Comparison of ENCODE assay signal across 13 mouse cellular contexts in the genomic region with DNA sequence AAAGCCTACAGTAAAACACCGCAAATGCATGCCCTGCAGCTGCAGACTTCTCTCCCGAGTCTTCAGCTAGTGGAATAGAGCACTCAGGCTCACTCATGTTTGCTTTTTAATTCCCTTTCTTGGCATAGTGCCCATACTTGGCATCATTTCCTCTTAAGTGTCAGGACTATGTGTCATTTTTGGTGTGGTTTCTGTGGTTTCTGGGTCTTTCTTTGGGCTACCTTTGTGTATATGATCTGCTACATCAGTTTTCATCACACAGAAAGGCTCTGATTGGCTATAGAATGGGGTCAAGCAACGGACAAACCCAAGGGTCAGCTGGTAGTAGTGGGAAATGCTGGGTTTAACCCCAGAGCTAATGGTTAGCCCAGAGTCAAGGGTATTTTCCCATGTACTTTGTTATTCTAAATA.
DNase-seq lines count a peak whose midpoint lies in the region; ATAC-seq lines count a peak whose summit lies in the region.
"Had no signal": no experiment of that assay in that cellular context is flagged by ENCODE, and none has a peak within 500 bp of the region (broad histone marks: within the 10 kb centered on the region; RNA-seq: fewer than 3 reads in every experiment).

No protein-coding gene starts in this region.

- H3K4me3 ChIP-seq in forebrain, embryonic 13.5 days: no peak overlapping the region
- H3K4me3 ChIP-seq in forebrain, embryonic 10.5 days: no peak overlapping the region
- H3K4me3 ChIP-seq in midbrain, embryonic 16.5 days (ENCODE audit: low read depth, low read length): no peak overlapping the region
- no peak overlapping the region for H3K4me3 ChIP-seq in midbrain, embryonic 13.5 days (replicated peaks)
- no peak overlapping the region for H3K4me3 ChIP-seq in forebrain, embryonic 16.5 days (replicated peaks; ENCODE audit: low read length)
- H3K4me3 ChIP-seq: limb, embryonic 15.5 days had no signal

- no peaks in the 10 kb centered on the region for H3K9me3 ChIP-seq in forebrain, embryonic 13.5 days (replicated peaks)
- H3K9me3 ChIP-seq in forebrain, embryonic 10.5 days: no peaks in the 10 kb centered on the region
- H3K9me3 ChIP-seq in midbrain, embryonic 16.5 days (replicated peaks; ENCODE audit: control insufficient read depth, low read length, poor library complexity, severe bottlenecking): no peaks in the 10 kb centered on the region
- no peaks in the 10 kb centered on the region for H3K9me3 ChIP-seq in midbrain, embryonic 13.5 days
- no peaks in the 10 kb centered on the region for H3K9me3 ChIP-seq in forebrain, embryonic 16.5 days (ENCODE audit: control insufficient read depth, low read length)
- H3K9me3 ChIP-seq: limb, embryonic 15.5 days had no signal

- no peak overlapping the region for H3K9ac ChIP-seq in forebrain, embryonic 13.5 days
- no peak overlapping the region for H3K9ac ChIP-seq in midbrain, embryonic 16.5 days (ENCODE audit: low read depth, low read length)
- H3K9ac ChIP-seq in midbrain, embryonic 13.5 days (replicated peaks): no peak overlapping the region
- H3K9ac ChIP-seq in forebrain, embryonic 16.5 days (replicated peaks; ENCODE audit: low read depth, low read length): no peak overlapping the region
- H3K9ac ChIP-seq: limb, embryonic 15.5 days had no signal

- no peaks in the 10 kb centered on the region for H3K27me3 ChIP-seq in forebrain, embryonic 13.5 days
- no peaks in the 10 kb centered on the region for H3K27me3 ChIP-seq in forebrain, embryonic 10.5 days (ENCODE audit: poor library complexity, severe bottlenecking)
- no peaks in the 10 kb centered on the region for H3K27me3 ChIP-seq in midbrain, embryonic 16.5 days (ENCODE audit: control insufficient read depth, insufficient read depth, low read depth, low read length)
- H3K27me3 ChIP-seq in midbrain, embryonic 13.5 days: no peaks in the 10 kb centered on the region
- H3K27me3 ChIP-seq in forebrain, embryonic 16.5 days (replicated peaks; ENCODE audit: control insufficient read depth, insufficient read depth, low read length): no peaks in the 10 kb centered on the region
- no peaks in the 10 kb centered on the region for H3K27me3 ChIP-seq in splenic B cell, adult 2 months (ENCODE audit: control insufficient read depth, insufficient read depth, low read length, poor library complexity, severe bottlenecking)
- H3K27me3 ChIP-seq: limb, embryonic 15.5 days had no signal

- no peaks in the 10 kb centered on the region; the same call in 1 of the 2 replicates for H3K36me3 ChIP-seq in forebrain, embryonic 13.5 days (ENCODE audit: poor library complexity, severe bottlenecking)
- no peaks in the 10 kb centered on the region for H3K36me3 ChIP-seq in forebrain, embryonic 10.5 days (replicated peaks)
- H3K36me3 ChIP-seq in midbrain, embryonic 16.5 days (ENCODE audit: control insufficient read depth, insufficient read depth, low read length): peaks cover 4% of the 10 kb centered on the region
- H3K36me3 ChIP-seq in midbrain, embryonic 13.5 days: peaks cover 14% of the 10 kb centered on the region
- H3K36me3 ChIP-seq in forebrain, embryonic 16.5 days (ENCODE audit: control insufficient read depth, insufficient read depth): no peaks in the 10 kb centered on the region
- peaks cover 13% of the 10 kb centered on the region for H3K36me3 ChIP-seq in splenic B cell, adult 2 months (ENCODE audit: control insufficient read depth, insufficient read depth, low read length, poor library complexity, severe bottlenecking)

- no peak for DNase-seq in forebrain, embryonic 10.5 days (ENCODE audit: extremely low spot score, low spot score)
- DNase-seq in splenic B cell, adult 2 months (ENCODE audit: low read depth, low spot score): peak; percentile 27
- no peak for DNase-seq in cerebellum, adult 9-10 months
- DNase-seq: adrenal gland, postnatal 36 days; heart, postnatal 14 days; right cerebral cortex, postnatal 14 days; thymus, adult 2 months had no signal

- H3K4me1 ChIP-seq in forebrain, embryonic 13.5 days: peaks cover 19% of the 10 kb centered on the region
- no peaks in the 10 kb centered on the region for H3K4me1 ChIP-seq in forebrain, embryonic 10.5 days
- H3K4me1 ChIP-seq in midbrain, embryonic 16.5 days (ENCODE audit: control insufficient read depth, insufficient read depth, low read length): peaks cover 7% of the 10 kb centered on the region
- H3K4me1 ChIP-seq in midbrain, embryonic 13.5 days (replicated peaks): peaks cover 8% of the 10 kb centered on the region
- peaks cover 14% of the 10 kb centered on the region for H3K4me1 ChIP-seq in forebrain, embryonic 16.5 days (replicated peaks; ENCODE audit: control insufficient read depth, insufficient read depth, low read length)

- peak; percentile 72 for ATAC-seq in forebrain, embryonic 13.5 days
- peak; percentile 81 for ATAC-seq in midbrain, embryonic 16.5 days
- no peak for ATAC-seq in midbrain, embryonic 13.5 days
- peak; percentile 60 for ATAC-seq in forebrain, embryonic 16.5 days
- ATAC-seq in cerebellum, adult (ENCODE audit: insufficient number of reproducible peaks, low FRiP score, low TSS enrichment): no peak

- H3K27ac ChIP-seq in forebrain, embryonic 13.5 days: peak overlapping the region; percentile 62; the same call in 1 of the 2 replicates
- H3K27ac ChIP-seq in forebrain, embryonic 10.5 days: no peak overlapping the region
- H3K27ac ChIP-seq in midbrain, embryonic 16.5 days (ENCODE audit: low read length): peak overlapping the region; percentile 24; the same call in 1 of the 2 replicates
- no peak overlapping the region for H3K27ac ChIP-seq in midbrain, embryonic 13.5 days
- peak overlapping the region; percentile 46 for H3K27ac ChIP-seq in forebrain, embryonic 16.5 days (ENCODE audit: low read length)
- H3K27ac ChIP-seq: limb, embryonic 15.5 days had no signal

- no peak overlapping the region for H3K4me2 ChIP-seq in forebrain, embryonic 13.5 days
- H3K4me2 ChIP-seq in midbrain, embryonic 16.5 days (ENCODE audit: low read length): no peak overlapping the region
- H3K4me2 ChIP-seq in midbrain, embryonic 13.5 days (replicated peaks): no peak overlapping the region
- no peak overlapping the region for H3K4me2 ChIP-seq in forebrain, embryonic 16.5 days (ENCODE audit: low read length)
- H3K4me2 ChIP-seq: limb, embryonic 15.5 days had no signal

- 44% methylated on average over 3 of the region's 3 CpGs for WGBS in forebrain, embryonic 13.5 days
- 79% methylated on average over 3 of the region's 3 CpGs for WGBS in forebrain, embryonic 10.5 days
- 49% methylated on average over 3 of the region's 3 CpGs for whole genome bisulfite sequencing in midbrain, embryonic 16.5 days
- 64% methylated on average over 3 of the region's 3 CpGs for WGBS in midbrain, embryonic 13.5 days
- 29% methylated on average over 3 of the region's 3 CpGs for WGBS in forebrain, embryonic 16.5 days

Comparison
In these comparisons a context has a peak if more than half of its experiments do, and no peak if none do; other contexts are left out.
1. ATAC-seq: peak in forebrain, embryonic 13.5 days (single experiment), midbrain, embryonic 16.5 days (single experiment) and forebrain, embryonic 16.5 days (single experiment); none in midbrain, embryonic 13.5 days (single experiment) and cerebellum, adult (single experiment).
2. H3K27ac ChIP-seq: peak in forebrain, embryonic 13.5 days (single experiment), midbrain, embryonic 16.5 days (single experiment) and forebrain, embryonic 16.5 days (single experiment); none in forebrain, embryonic 10.5 days (single experiment) and midbrain, embryonic 13.5 days (single experiment).